Mouse (Mus musculus) forebrain, embryonic 11.5 days (tissue): ENCODE results near the gene Ryk. TPM values are rescaled to one million over a fixed set of nuclear protein-coding genes. Genes with fewer than 3 reads are reported as not detected.
A peak's percentile ranks its signal among the peaks of the same experiment; 100 is the strongest.

Experiments used
- ATAC-seq: fragments of 200-750 bp; cut with Nextera tagmentation; replicated peaks from 2 replicates; pipeline ENCODE4 v1.8.0; 2017; ENCODE audit warnings: moderate TSS enrichment; ENCODE audit not compliant: low FRiP score
- DNase-seq: peaks from one replicate; pipeline ENCODE4 v3.0.0-alpha.2; 2017; ENCODE audit warnings: low spot score
- H3K27ac ChIP-seq: fragments of 300-500 bp; sonication (generic); 2 replicates; pipeline ENCODE4 v1.5.1; 2014; ENCODE audit warnings: low read depth, low read length
- H3K27me3 ChIP-seq: fragments of 300-500 bp; sonication (generic); 2 replicates; pipeline ENCODE4 v1.6.1; 2014; ENCODE audit warnings: mild to moderate bottlenecking, low read length, mixed read lengths; ENCODE audit not compliant: control insufficient read depth, insufficient read depth
- H3K36me3 ChIP-seq: fragments of 300-500 bp; sonication (generic); 2 replicates; pipeline ENCODE4 v1.6.1; 2014; ENCODE audit warnings: mild to moderate bottlenecking, low read length, moderate library complexity, mixed read lengths; ENCODE audit not compliant: control insufficient read depth, insufficient read depth
- H3K4me1 ChIP-seq: fragments of 300-500 bp; sonication (generic); replicated peaks from 2 replicates; pipeline ENCODE4 v1.6.1; 2014; ENCODE audit warnings: low read length, mixed read lengths; ENCODE audit not compliant: control insufficient read depth, insufficient read depth
- H3K4me2 ChIP-seq: fragments of 300-500 bp; sonication (generic); 2 replicates; pipeline ENCODE4 v1.6.1; 2014; ENCODE audit warnings: low read depth, mild to moderate bottlenecking, low read length, moderate library complexity, mixed read lengths; ENCODE audit not compliant: severe bottlenecking
- H3K4me3 ChIP-seq: fragments of 300-500 bp; sonication (generic); 2 replicates; pipeline ENCODE4 v1.5.1; 2014; ENCODE audit warnings: low read depth, low read length
- H3K9ac ChIP-seq: fragments of 300-500 bp; sonication (generic); 2 replicates; pipeline ENCODE4 v1.6.1; 2014; ENCODE audit warnings: low read length
- H3K9me3 ChIP-seq: fragments of 300-500 bp; sonication (generic); 2 replicates; pipeline ENCODE4 v1.6.1; 2016; ENCODE audit warnings: low read length, mixed read lengths; ENCODE audit not compliant: control insufficient read depth
- WGBS: fragments of 180-500 bp; shearing (Covaris S2); extraction: QIAGEN DNeasy Blood & Tissue Kit; methylation state at CpG from one replicate; pipeline ENCODE4 v1.1.7; 2014; 5-methylcytosine and 5-hydroxymethylcytosine counted together
- polyA plus RNA-seq: library from polyadenylated mRNA; unstranded; fragments of >200 nt; fragmentation: Nextera tagmentation; extraction: Ambion mirVana; gene quantifications from 2 replicates; pipeline ENCODE4 v1.2.1, GENCODE M21; 2014

The Ryk gene
- polyA plus RNA-seq, 1 experiment from 2014 or later, result 26.3 TPM

GRCm38 (mm10) chr9:102868451-102868850, 33.7 kb downstream of the Ryk start:
- no peaks in the 10 kb centered on the region for H3K36me3 ChIP-seq
- WGBS, result 92% methylated on average over 7 of the region's 7 CpGs
- no peak for DNase-seq
- no peak overlapping the region for H3K4me3 ChIP-seq
- no peak overlapping the region for H3K27ac ChIP-seq
- H3K9me3 ChIP-seq, result no peaks in the 10 kb centered on the region
- ATAC-seq, result no peak
- H3K27me3 ChIP-seq, result no peaks in the 10 kb centered on the region
- no peak overlapping the region for H3K4me2 ChIP-seq
- H3K9ac ChIP-seq, result no peak overlapping the region
- H3K4me1 ChIP-seq, result peaks cover 8% of the 10 kb centered on the region; the same call in 1 of the 2 replicates

GRCm38 (mm10) chr9:102876054-102876690, 41.5 kb downstream of the Ryk start:
- Histone ChIP-seq H3K9me3 (no peaks in the 10 kb centered on the region), H3K4me3 (no peak overlapping the region), H3K27ac (no peak overlapping the region), H3K36me3 (no peaks in the 10 kb centered on the region), H3K27me3 (no peaks in the 10 kb centered on the region), H3K4me2 (no peak overlapping the region), H3K9ac (no peak overlapping the region), H3K4me1 (no peaks in the 10 kb centered on the region)
- ATAC-seq (no peak), DNase-seq (no peak)
- whole genome bisulfite sequencing, result 93% methylated on average over 7 of the region's 7 CpGs

GRCm38 (mm10) chr9:102877916-102878315, 43.2 kb downstream of the Ryk start:
- no peaks in the 10 kb centered on the region for H3K9me3 ChIP-seq
- WGBS, result 82% methylated on average over 9 of the region's 9 CpGs
- no peak overlapping the region for H3K4me3 ChIP-seq
- no peaks in the 10 kb centered on the region for H3K4me1 ChIP-seq
- no peaks in the 10 kb centered on the region for H3K36me3 ChIP-seq
- no peak for ATAC-seq
- no peak overlapping the region for H3K9ac ChIP-seq
- H3K27ac ChIP-seq, result no peak overlapping the region
- no peaks in the 10 kb centered on the region for H3K27me3 ChIP-seq
- DNase-seq, result no peak
- H3K4me2 ChIP-seq, result no peak overlapping the region

- Histone ChIP-seq H3K9ac (no peak overlapping the region), H3K27ac (no peak overlapping the region), H3K36me3 (no peaks in the 10 kb centered on the region), H3K4me1 (no peaks in the 10 kb centered on the region), H3K4me3 (no peak overlapping the region), H3K9me3 (no peaks in the 10 kb centered on the region), H3K27me3 (no peaks in the 10 kb centered on the region), H3K4me2 (no peak overlapping the region)
- peak; percentile 58 for DNase-seq
- no peak for ATAC-seq
- WGBS, result 68% methylated on average over 8 of the region's 8 CpGs
Observed at GRCm38 (mm10) chr9:102879545-102879944, 44.8 kb downstream of the Ryk start.

- Histone ChIP-seq H3K4me2 (no peak overlapping the region), H3K9me3 (no peaks in the 10 kb centered on the region), H3K4me1 (no peaks in the 10 kb centered on the region), H3K36me3 (no peaks in the 10 kb centered on the region; the same call in 1 of the 2 replicates), H3K27me3 (no peaks in the 10 kb centered on the region), H3K4me3 (no peak overlapping the region), H3K9ac (no peak overlapping the region), H3K27ac (no peak overlapping the region)
- ATAC-seq (no peak), DNase-seq (no peak)
- 92% methylated on average over 9 of the region's 9 CpGs for WGBS
Observed at GRCm38 (mm10) chr9:102884703-102885102, 50.0 kb downstream of the Ryk start.

GRCm38 (mm10) chr9:102890166-102890565, 55.4 kb downstream of the Ryk start:
- no peak for DNase-seq
- Histone ChIP-seq H3K4me1 (no peaks in the 10 kb centered on the region), H3K9ac (no peak overlapping the region), H3K9me3 (no peaks in the 10 kb centered on the region), H3K27ac (no peak overlapping the region), H3K36me3 (no peaks in the 10 kb centered on the region; the same call in 1 of the 2 replicates), H3K4me2 (no peak overlapping the region), H3K27me3 (no peaks in the 10 kb centered on the region), H3K4me3 (no peak overlapping the region)
- no peak for ATAC-seq
- WGBS, result 75% methylated on average over 9 of the region's 9 CpGs

- 93% methylated on average over 7 of the region's 7 CpGs for WGBS
- no peaks in the 10 kb centered on the region for H3K36me3 ChIP-seq
- ATAC-seq, result no peak
Observed at GRCm38 (mm10) chr9:102892480-102893355, 58.0 kb downstream of the Ryk start.

GRCm38 (mm10) chr9:102893356-102893870, 58.7 kb downstream of the Ryk start:
- no peak overlapping the region for H3K9ac ChIP-seq
- no peaks in the 10 kb centered on the region for H3K9me3 ChIP-seq
- WGBS, result 86% methylated on average over 11 of the region's 11 CpGs
- H3K4me2 ChIP-seq, result no peak overlapping the region
- H3K27me3 ChIP-seq, result no peaks in the 10 kb centered on the region
- no peak overlapping the region for H3K4me3 ChIP-seq
- DNase-seq, result no peak
- ATAC-seq, result no peak
- no peaks in the 10 kb centered on the region for H3K4me1 ChIP-seq
- H3K36me3 ChIP-seq, result no peaks in the 10 kb centered on the region
- H3K27ac ChIP-seq, result no peak overlapping the region

More at GRCm38 (mm10) chr9:102892480-102893355, 58.0 kb downstream of the Ryk start:
- H3K9ac ChIP-seq, result no peak overlapping the region
- no peaks in the 10 kb centered on the region for H3K4me1 ChIP-seq
- no peak for DNase-seq
- H3K27me3 ChIP-seq, result no peaks in the 10 kb centered on the region
- H3K9me3 ChIP-seq, result no peaks in the 10 kb centered on the region
- no peak overlapping the region for H3K27ac ChIP-seq
- no peak overlapping the region for H3K4me2 ChIP-seq
- no peak overlapping the region for H3K4me3 ChIP-seq
